Mouse (Mus musculus): ENCODE data around the gene Dok3. TPM values are rescaled to one million over a fixed set of nuclear protein-coding genes. Genes with fewer than 3 reads are reported as not detected.

Dok3 gene
- polyA plus RNA-seq, 1 experiment from 2014 or later: 2.5 TPM

DNA sequence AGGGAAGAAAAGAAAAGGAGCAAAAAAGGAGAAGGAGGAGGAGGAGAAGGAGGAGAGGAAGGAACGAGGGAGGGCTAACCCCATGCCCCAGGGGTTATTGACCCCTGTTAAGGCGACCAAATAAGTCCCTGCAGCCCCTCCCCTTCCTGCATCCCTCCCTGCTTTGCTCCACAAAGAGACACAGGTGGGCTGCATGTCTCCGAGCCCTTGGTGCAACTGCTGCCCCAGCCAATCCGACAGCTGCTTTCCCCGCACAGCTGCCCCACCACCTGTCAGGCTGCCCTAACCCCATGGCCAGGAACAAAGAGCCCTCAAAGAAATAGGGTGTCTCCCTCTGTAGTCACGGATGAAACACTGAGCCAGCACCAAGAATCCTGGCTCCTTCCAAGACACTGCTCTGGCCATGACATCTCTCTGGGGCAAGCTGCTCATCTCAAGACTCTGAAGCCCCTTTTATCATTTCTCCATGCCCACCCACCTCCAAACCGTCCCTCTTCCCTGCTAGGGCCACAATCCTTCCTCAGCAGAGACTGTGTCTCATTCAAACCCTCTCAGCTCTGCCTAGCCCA is 44.5 kb downstream of the Dok3 start:
- Histone ChIP-seq H3K27me3 (ENCODE audit: insufficient read depth, low read length) (no peaks in the 10 kb centered on the region), H3K4me3 (ENCODE audit: low read length) (no peak overlapping the region), H3K4me2 (replicated peaks; ENCODE audit: low read depth, low read length) (no peak overlapping the region), H3K36me3 (ENCODE audit: insufficient read depth, low read length) (peaks cover 28% of the 10 kb centered on the region), H3K27ac (ENCODE audit: low read length) (no peak overlapping the region), H3K4me1 (ENCODE audit: insufficient read depth, low read length) (peaks cover 43% of the 10 kb centered on the region), H3K9ac (replicated peaks; ENCODE audit: low read length) (no peak overlapping the region), H3K9me3 (ENCODE audit: low read length) (no peaks in the 10 kb centered on the region)
- WGBS: 31% methylated on average over 7 of the region's 7 CpGs
- ATAC-seq (ENCODE audit: low FRiP score, low TSS enrichment): no peak

DNA sequence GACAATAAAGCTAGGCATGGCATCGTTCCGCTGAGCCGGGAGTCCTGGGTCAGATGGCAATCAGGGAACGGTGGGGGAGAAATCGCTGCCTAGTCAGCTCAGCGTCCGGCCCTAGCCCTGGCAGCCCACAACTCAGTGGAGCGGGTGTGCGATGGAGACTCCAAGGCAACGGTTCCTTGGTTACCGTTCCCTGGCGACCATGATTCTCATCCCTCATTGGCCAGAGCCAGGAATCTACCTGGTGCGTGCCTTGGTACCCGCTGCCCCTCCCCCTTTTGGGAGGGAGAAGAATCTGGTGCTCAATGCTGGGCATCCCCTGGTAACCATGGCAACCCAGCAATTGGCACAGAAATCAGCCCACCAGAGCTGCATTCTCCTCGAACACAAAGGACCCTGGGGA is 45.5 kb downstream of the Dok3 start:
- no peak for ATAC-seq (ENCODE audit: low FRiP score, low TSS enrichment)
- Histone ChIP-seq H3K4me2 (replicated peaks; ENCODE audit: low read depth, low read length) (0 out of 2 replicates have a peak overlapping the region, but pooled peaks have one; percentile 8), H3K36me3 (ENCODE audit: insufficient read depth, low read length) (peaks cover 38% of the 10 kb centered on the region), H3K27ac (ENCODE audit: low read length) (peak overlapping the region; percentile 59; the same call in 1 of the 2 replicates), H3K4me1 (ENCODE audit: insufficient read depth, low read length) (peaks cover 43% of the 10 kb centered on the region), H3K9ac (replicated peaks; ENCODE audit: low read length) (no peak overlapping the region), H3K4me3 (ENCODE audit: low read length) (no peak overlapping the region), H3K9me3 (ENCODE audit: low read length) (no peaks in the 10 kb centered on the region), H3K27me3 (ENCODE audit: insufficient read depth, low read length) (no peaks in the 10 kb centered on the region)
- WGBS: 32% methylated on average over 15 of the region's 15 CpGs

DNA sequence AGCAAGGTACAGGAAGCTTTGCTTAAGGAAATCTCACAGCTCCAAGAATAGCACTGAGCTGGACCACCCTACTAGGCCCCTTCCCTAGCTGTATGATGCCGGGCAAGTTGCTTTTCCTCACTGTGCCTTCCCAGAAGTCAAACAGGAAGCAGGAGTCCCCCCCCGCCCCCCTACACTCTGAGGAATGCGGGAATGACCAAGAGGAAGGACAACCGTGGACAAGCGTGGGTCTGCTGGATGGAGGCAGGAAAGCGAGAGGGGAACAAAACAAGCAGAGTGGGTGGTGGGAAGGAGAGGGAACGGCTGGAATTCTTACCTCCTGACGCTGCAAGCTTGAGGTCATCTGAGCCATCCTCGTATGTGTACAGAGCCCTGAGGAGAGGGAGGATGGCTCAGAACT is 46.0 kb downstream of the Dok3 start:
- Histone ChIP-seq H3K9ac (replicated peaks; ENCODE audit: low read length) (no peak overlapping the region), H3K4me2 (replicated peaks; ENCODE audit: low read depth, low read length) (0 out of 2 replicates have a peak overlapping the region, but pooled peaks have one; percentile 8), H3K4me3 (ENCODE audit: low read length) (no peak overlapping the region), H3K4me1 (ENCODE audit: insufficient read depth, low read length) (peaks cover 43% of the 10 kb centered on the region), H3K27me3 (ENCODE audit: insufficient read depth, low read length) (no peaks in the 10 kb centered on the region), H3K9me3 (ENCODE audit: low read length) (no peaks in the 10 kb centered on the region), H3K27ac (ENCODE audit: low read length) (peak overlapping the region; percentile 59; the same call in 1 of the 2 replicates), H3K36me3 (ENCODE audit: insufficient read depth, low read length) (peaks cover 41% of the 10 kb centered on the region)
- WGBS: 35% methylated on average over 9 of the region's 9 CpGs
- no peak for ATAC-seq (ENCODE audit: low FRiP score, low TSS enrichment)

DNA sequence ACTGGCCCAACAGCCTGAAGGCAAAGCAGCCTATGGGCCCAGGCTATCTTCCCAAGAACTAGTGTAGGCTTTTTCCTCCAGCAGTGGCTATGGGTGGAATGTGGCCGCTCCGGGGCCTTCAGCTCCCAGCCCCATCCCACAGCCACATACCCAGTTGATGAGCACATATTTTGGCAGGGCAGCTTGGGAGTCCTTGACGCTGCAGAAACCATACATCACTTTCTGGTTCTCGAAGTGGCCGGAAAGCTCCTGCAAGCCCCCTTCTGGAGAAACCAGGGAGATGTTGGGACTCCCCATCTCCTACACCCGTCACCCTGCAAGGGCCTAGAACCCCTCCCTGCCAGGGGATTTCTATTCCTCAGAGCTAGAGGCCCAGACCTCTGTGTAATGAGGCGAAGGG is 46.6 kb downstream of the Dok3 start:
- Histone ChIP-seq H3K9me3 (ENCODE audit: low read length) (no peaks in the 10 kb centered on the region), H3K9ac (replicated peaks; ENCODE audit: low read length) (0 out of 2 replicates have a peak overlapping the region, but pooled peaks have one; percentile 4), H3K27ac (ENCODE audit: low read length) (peak overlapping the region; percentile 43; the same call in 1 of the 2 replicates), H3K27me3 (ENCODE audit: insufficient read depth, low read length) (no peaks in the 10 kb centered on the region), H3K4me2 (replicated peaks; ENCODE audit: low read depth, low read length) (no peak overlapping the region), H3K4me1 (ENCODE audit: insufficient read depth, low read length) (peaks cover 43% of the 10 kb centered on the region), H3K36me3 (ENCODE audit: insufficient read depth, low read length) (peaks cover 45% of the 10 kb centered on the region), H3K4me3 (ENCODE audit: low read length) (no peak overlapping the region)
- no peak for ATAC-seq (ENCODE audit: low FRiP score, low TSS enrichment)
- 67% methylated on average over 7 of the region's 7 CpGs for WGBS

DNA sequence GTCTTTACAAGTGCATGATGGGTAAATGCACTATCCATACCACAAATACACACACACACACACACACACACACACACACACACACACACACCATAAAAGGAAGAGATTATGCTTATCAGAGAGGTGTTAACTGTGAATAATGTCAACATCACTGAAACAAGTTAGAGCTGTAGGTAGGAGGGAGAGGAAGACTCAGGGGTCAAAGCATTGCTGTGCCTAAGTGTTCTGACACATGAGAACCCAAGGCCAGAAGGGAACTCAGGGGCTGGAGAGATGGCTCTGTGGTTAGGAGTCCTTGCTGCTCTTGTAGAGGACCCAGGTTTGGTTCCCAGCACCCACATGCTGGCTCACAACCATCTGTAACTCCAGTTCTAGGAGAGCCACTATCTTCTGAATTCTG is 49.2 kb downstream of the Dok3 start:
- H3K9me3 ChIP-seq (ENCODE audit: low read length): no peaks in the 10 kb centered on the region
- H3K27me3 ChIP-seq (ENCODE audit: insufficient read depth, low read length): no peaks in the 10 kb centered on the region
- H3K4me2 ChIP-seq (replicated peaks; ENCODE audit: low read depth, low read length): no peak overlapping the region
- H3K36me3 ChIP-seq (ENCODE audit: insufficient read depth, low read length): peaks cover 72% of the 10 kb centered on the region
- no peak overlapping the region for H3K4me3 ChIP-seq (ENCODE audit: low read length)
- H3K9ac ChIP-seq (replicated peaks; ENCODE audit: low read length): no peak overlapping the region
- no peak for ATAC-seq (ENCODE audit: low FRiP score, low TSS enrichment)
- H3K4me1 ChIP-seq (ENCODE audit: insufficient read depth, low read length): peaks cover 23% of the 10 kb centered on the region
- H3K27ac ChIP-seq (ENCODE audit: low read length): no peak overlapping the region

DNA sequence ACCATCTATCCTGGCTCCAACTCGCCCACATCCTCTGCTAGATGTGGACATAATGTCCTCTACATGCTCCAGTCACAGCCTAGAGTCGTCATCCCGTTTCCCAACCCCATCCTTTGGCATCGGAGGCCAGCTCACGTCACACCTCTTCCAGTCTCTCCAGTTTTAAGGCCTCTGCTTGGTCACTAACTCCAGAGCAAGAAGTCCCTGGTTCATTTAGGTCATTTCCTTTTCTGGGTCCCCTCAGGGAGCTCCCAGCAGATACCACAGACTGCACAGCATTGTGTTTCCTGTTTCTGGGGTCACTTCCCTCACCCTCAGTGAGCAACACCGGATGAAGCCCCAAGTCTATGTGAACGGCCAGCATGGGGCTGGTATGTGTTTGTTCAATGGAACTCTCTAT is 50.1 kb downstream of the Dok3 start:
- no peak overlapping the region for H3K4me2 ChIP-seq (replicated peaks; ENCODE audit: low read depth, low read length)
- H3K27me3 ChIP-seq (ENCODE audit: insufficient read depth, low read length): no peaks in the 10 kb centered on the region
- peaks cover 80% of the 10 kb centered on the region for H3K36me3 ChIP-seq (ENCODE audit: insufficient read depth, low read length)
- H3K4me3 ChIP-seq (ENCODE audit: low read length): no peak overlapping the region
- no peak for ATAC-seq (ENCODE audit: low FRiP score, low TSS enrichment)
- peaks cover 14% of the 10 kb centered on the region for H3K4me1 ChIP-seq (ENCODE audit: insufficient read depth, low read length)
- H3K9me3 ChIP-seq (ENCODE audit: low read length): no peaks in the 10 kb centered on the region
- peak overlapping the region; percentile 25; the same call in 1 of the 2 replicates for H3K27ac ChIP-seq (ENCODE audit: low read length)
- H3K9ac ChIP-seq (replicated peaks; ENCODE audit: low read length): no peak overlapping the region
- 68% methylated on average over 7 of the region's 7 CpGs for WGBS

DNA sequence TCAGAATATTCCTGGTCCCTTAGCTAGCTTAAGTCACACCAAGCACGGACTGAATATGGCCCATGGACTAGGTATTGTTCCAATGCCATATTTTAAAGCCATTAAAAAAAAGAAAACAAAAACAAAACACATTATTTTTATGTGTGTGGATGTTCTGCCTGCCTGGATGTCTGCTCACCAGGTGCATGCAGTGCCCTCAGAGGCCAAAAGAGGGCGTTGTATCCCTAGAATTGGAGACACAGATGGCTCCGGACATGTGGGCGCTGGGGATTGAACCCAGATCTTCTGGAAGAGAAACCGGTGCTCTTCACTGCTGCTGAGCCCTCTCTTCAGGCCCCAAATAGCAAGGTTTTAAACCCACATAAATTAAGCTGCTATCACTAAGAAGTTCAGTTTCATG is 51.1 kb downstream of the Dok3 start:
- Histone ChIP-seq H3K36me3 (ENCODE audit: insufficient read depth, low read length) (peaks cover 81% of the 10 kb centered on the region), H3K4me2 (replicated peaks; ENCODE audit: low read depth, low read length) (no peak overlapping the region)
- no peak for ATAC-seq (ENCODE audit: low FRiP score, low TSS enrichment)

DNA sequence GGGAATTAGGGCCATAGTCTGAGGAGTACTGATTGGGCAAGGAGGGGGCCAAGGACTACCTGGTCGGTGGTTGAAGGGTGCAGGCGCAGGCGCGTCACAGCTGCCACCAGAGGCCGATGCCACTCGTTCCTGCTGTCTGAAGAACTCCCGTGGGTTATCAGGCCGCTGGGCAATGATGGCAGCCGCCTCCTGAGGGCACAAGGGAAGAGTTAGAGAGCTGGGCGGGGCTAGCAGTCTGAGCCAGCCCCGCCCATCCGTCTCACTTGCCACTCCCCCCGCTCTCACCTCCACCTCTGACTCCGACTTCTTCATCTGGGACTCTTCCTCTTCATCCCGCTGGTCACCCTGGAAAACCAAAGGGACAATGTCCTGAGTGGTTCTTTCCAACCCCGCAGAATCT is 51.6 kb downstream of the Dok3 start:
- H3K4me2 ChIP-seq (replicated peaks; ENCODE audit: low read depth, low read length): no peak overlapping the region
- no peak for ATAC-seq (ENCODE audit: low FRiP score, low TSS enrichment)
- 72% methylated on average over 16 of the region's 16 CpGs for WGBS
- no peak overlapping the region for H3K4me3 ChIP-seq (ENCODE audit: low read length)
- peaks cover 13% of the 10 kb centered on the region for H3K4me1 ChIP-seq (ENCODE audit: insufficient read depth, low read length)
- peaks cover 81% of the 10 kb centered on the region for H3K36me3 ChIP-seq (ENCODE audit: insufficient read depth, low read length)
- H3K9me3 ChIP-seq (ENCODE audit: low read length): no peaks in the 10 kb centered on the region
- no peak overlapping the region for H3K27ac ChIP-seq (ENCODE audit: low read length)
- H3K9ac ChIP-seq (replicated peaks; ENCODE audit: low read length): no peak overlapping the region
- H3K27me3 ChIP-seq (ENCODE audit: insufficient read depth, low read length): no peaks in the 10 kb centered on the region

More for the DNA sequence above, 51.1 kb downstream of the Dok3 start:
- H3K9me3 ChIP-seq (ENCODE audit: low read length): no peaks in the 10 kb centered on the region
- H3K27ac ChIP-seq (ENCODE audit: low read length): no peak overlapping the region
- no peaks in the 10 kb centered on the region for H3K27me3 ChIP-seq (ENCODE audit: insufficient read depth, low read length)
- H3K4me1 ChIP-seq (ENCODE audit: insufficient read depth, low read length): peaks cover 13% of the 10 kb centered on the region
- WGBS: 56% methylated on average over 5 of the region's 5 CpGs
- H3K4me3 ChIP-seq (ENCODE audit: low read length): no peak overlapping the region
- H3K9ac ChIP-seq (replicated peaks; ENCODE audit: low read length): no peak overlapping the region

DNA sequence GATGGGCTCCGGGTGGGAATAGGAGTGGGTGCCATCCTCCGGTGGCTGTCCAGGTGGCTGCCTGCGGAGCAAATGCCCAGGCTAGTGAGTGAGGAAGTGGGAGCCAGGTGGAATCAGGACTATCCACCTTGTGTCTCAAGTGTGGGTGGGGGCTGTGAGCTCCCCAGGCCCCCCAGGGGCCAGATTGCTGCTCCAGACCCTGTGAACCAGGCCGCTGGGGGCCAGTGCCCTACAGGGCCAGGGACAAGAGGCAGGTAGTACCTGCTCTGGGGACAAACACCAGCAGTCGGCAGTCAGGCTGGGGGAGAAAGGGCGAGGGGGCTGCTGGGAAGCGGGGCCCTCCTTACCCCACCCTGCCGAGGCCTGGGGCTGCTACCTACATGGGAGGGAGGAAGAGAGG is 52.8 kb downstream of the Dok3 start:
- H3K4me2 ChIP-seq (replicated peaks; ENCODE audit: low read depth, low read length): no peak overlapping the region
- no peak overlapping the region for H3K4me3 ChIP-seq (ENCODE audit: low read length)
- no peak overlapping the region for H3K27ac ChIP-seq (ENCODE audit: low read length)
- no peaks in the 10 kb centered on the region for H3K27me3 ChIP-seq (ENCODE audit: insufficient read depth, low read length)
- 93% methylated on average over 7 of the region's 8 CpGs for whole genome bisulfite sequencing
- H3K9ac ChIP-seq (replicated peaks; ENCODE audit: low read length): no peak overlapping the region
- no peaks in the 10 kb centered on the region for H3K9me3 ChIP-seq (ENCODE audit: low read length)
- H3K36me3 ChIP-seq (ENCODE audit: insufficient read depth, low read length): peaks cover 69% of the 10 kb centered on the region
- H3K4me1 ChIP-seq (ENCODE audit: insufficient read depth, low read length): peaks cover 19% of the 10 kb centered on the region
- no peak for ATAC-seq (ENCODE audit: low FRiP score, low TSS enrichment)

DNA sequence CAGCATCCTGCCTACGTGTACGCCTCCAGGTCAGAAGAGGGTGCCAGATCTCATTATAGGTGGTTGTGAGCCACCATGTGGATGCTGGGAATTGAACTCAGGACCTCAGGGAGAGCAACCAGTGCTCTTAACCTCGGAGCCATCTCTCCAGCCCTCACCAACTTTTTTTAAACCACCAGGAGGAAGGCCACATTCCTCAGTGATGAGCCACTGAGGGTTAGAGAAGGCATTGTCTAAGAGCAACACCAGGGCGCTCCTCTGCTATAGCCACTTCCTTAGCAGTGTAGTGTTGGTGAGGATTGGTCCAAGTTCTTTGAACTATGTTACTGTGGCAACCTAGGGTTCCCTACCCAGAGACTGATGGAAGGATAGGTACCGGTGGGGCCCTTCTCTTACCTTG is 53.3 kb downstream of the Dok3 start:
- no peaks in the 10 kb centered on the region for H3K9me3 ChIP-seq (ENCODE audit: low read length)
- ATAC-seq (ENCODE audit: low FRiP score, low TSS enrichment): no peak
- no peak overlapping the region for H3K9ac ChIP-seq (replicated peaks; ENCODE audit: low read length)
- peaks cover 64% of the 10 kb centered on the region for H3K36me3 ChIP-seq (ENCODE audit: insufficient read depth, low read length)
- no peak overlapping the region for H3K4me2 ChIP-seq (replicated peaks; ENCODE audit: low read depth, low read length)
- no peak overlapping the region for H3K27ac ChIP-seq (ENCODE audit: low read length)
- no peak overlapping the region for H3K4me3 ChIP-seq (ENCODE audit: low read length)
- H3K27me3 ChIP-seq (ENCODE audit: insufficient read depth, low read length): no peaks in the 10 kb centered on the region
- WGBS: 87% methylated on average over 5 of the region's 5 CpGs
- H3K4me1 ChIP-seq (ENCODE audit: insufficient read depth, low read length): peaks cover 24% of the 10 kb centered on the region

Data from kidney, embryonic 16.5 days (tissue).